8 mouse cellular contexts compared by ENCODE assay signal in genomic region chr13:111979428-111980204, GRCm38 (mm10).
A peak's percentile ranks its signal among the peaks of the same experiment; 100 is the strongest.
DNase-seq lines count a peak whose midpoint lies in the region; ATAC-seq and TF ChIP-seq lines count a peak whose summit lies in the region.

No protein-coding gene starts in this region.

- H3K4me2 ChIP-seq in lung, postnatal 0 days (replicated peaks; ENCODE audit: low read depth, low read length), result peak overlapping the region; percentile 41
- H3K4me2 ChIP-seq in heart, embryonic 15.5 days, result peak overlapping the region; percentile 51
- H3K4me2 ChIP-seq in midbrain, embryonic 13.5 days (replicated peaks), result no peak overlapping the region

- no peaks in the 10 kb centered on the region for H3K9me3 ChIP-seq in lung, postnatal 0 days (ENCODE audit: low read length)
- no peaks in the 10 kb centered on the region for H3K9me3 ChIP-seq in heart, embryonic 15.5 days (replicated peaks)
- 0 out of 2 replicates have a peak, but pooled peaks cover 3% of the 10 kb centered on the region for H3K9me3 ChIP-seq in midbrain, embryonic 13.5 days

- no peak for TF ChIP-seq EP300 in lung, postnatal 0 days (IDR thresholded peaks at IDR 0.05)

- WGBS in lung, postnatal 0 days, result 24% methylated on average over 17 of the region's 17 CpGs
- 25% methylated on average over 17 of the region's 17 CpGs for WGBS in lung, adult 2 months
- WGBS in heart, embryonic 15.5 days, result 32% methylated on average over 17 of the region's 17 CpGs
- WGBS in midbrain, embryonic 13.5 days, result 51% methylated on average over 17 of the region's 17 CpGs

- no peak overlapping the region for H3K4me3 ChIP-seq in lung, postnatal 0 days (ENCODE audit: low read depth, low read length)
- H3K4me3 ChIP-seq in lung, adult 2 months (replicated peaks; ENCODE audit: extremely low read depth, low read depth, low read length), result no peak overlapping the region
- H3K4me3 ChIP-seq in brown adipose tissue, adult 24 weeks (ENCODE audit: insufficient read depth, low read depth, low read length), result peak overlapping the region; percentile 9; the same call in 1 of the 2 replicates
- H3K4me3 ChIP-seq in heart, embryonic 15.5 days, result peak overlapping the region; percentile 22
- no peak overlapping the region for H3K4me3 ChIP-seq in midbrain, embryonic 13.5 days (replicated peaks)

- no peaks in the 10 kb centered on the region for H3K36me3 ChIP-seq in lung, postnatal 0 days (ENCODE audit: insufficient read depth, low read length)
- no peaks in the 10 kb centered on the region for H3K36me3 ChIP-seq in heart, embryonic 15.5 days
- H3K36me3 ChIP-seq in midbrain, embryonic 13.5 days, result no peaks in the 10 kb centered on the region

- DNase-seq in lung, postnatal 0 days (ENCODE audit: low spot score), result no peak
- no peak for DNase-seq in lung, adult 2 months
- no peak for DNase-seq in left cerebral cortex, adult 11 months (ENCODE audit: low spot score)

- H3K27me3 ChIP-seq in lung, postnatal 0 days (replicated peaks; ENCODE audit: insufficient read depth, low read length), result no peaks in the 10 kb centered on the region
- H3K27me3 ChIP-seq in heart, embryonic 15.5 days, result no peaks in the 10 kb centered on the region
- H3K27me3 ChIP-seq in midbrain, embryonic 13.5 days, result no peaks in the 10 kb centered on the region

- ATAC-seq in lung, postnatal 0 days, result no peak; the same call in 1 of the 2 replicates
- ATAC-seq in heart, embryonic 15.5 days (replicated peaks; ENCODE audit: insufficient number of reproducible peaks, insufficient read depth, low FRiP score, low read depth), result no peak
- ATAC-seq in megakaryocyte progenitor cell, adult 5-6 weeks (replicated peaks; ENCODE audit: poor library complexity), result 0 out of 2 replicates have a peak, but pooled peaks have one; percentile 15
- no peak for ATAC-seq in midbrain, embryonic 13.5 days
- ATAC-seq in activated CD4-positive, CD25-positive, alpha-beta regulatory T cell, adult 4 months, result no peak

- H3K4me1 ChIP-seq in lung, postnatal 0 days (ENCODE audit: insufficient read depth, low read depth, low read length), result peaks cover 15% of the 10 kb centered on the region; the same call in 1 of the 2 replicates
- peaks cover 12% of the 10 kb centered on the region; the same call in 1 of the 2 replicates for H3K4me1 ChIP-seq in lung, adult 2 months (ENCODE audit: control insufficient read depth, insufficient read depth, low read length)
- H3K4me1 ChIP-seq in brown adipose tissue, adult 24 weeks (ENCODE audit: control insufficient read depth, insufficient read depth, insufficient read length, low read length), result peaks cover 22% of the 10 kb centered on the region
- H3K4me1 ChIP-seq in heart, embryonic 15.5 days (replicated peaks), result peaks cover 19% of the 10 kb centered on the region
- 0 out of 2 replicates have a peak, but pooled peaks cover 4% of the 10 kb centered on the region for H3K4me1 ChIP-seq in midbrain, embryonic 13.5 days (replicated peaks)

- no peak for TF ChIP-seq POLR2A in lung, adult 2 months (IDR thresholded peaks at IDR 0.05; ENCODE audit: borderline replicate concordance, extremely low read depth, low read depth, low read length)

- H3K27ac ChIP-seq in lung, postnatal 0 days (ENCODE audit: low read length), result no peak overlapping the region
- H3K27ac ChIP-seq in brown adipose tissue, adult 24 weeks (replicated peaks; ENCODE audit: low read depth, low read length), result peak overlapping the region; percentile 31
- no peak overlapping the region; the same call in 1 of the 2 replicates for H3K27ac ChIP-seq in heart, embryonic 15.5 days
- H3K27ac ChIP-seq in midbrain, embryonic 13.5 days, result no peak overlapping the region

- TF ChIP-seq CTCF in lung, postnatal 0 days (IDR thresholded peaks at IDR 0.05), result no peak
- TF ChIP-seq CTCF in lung, adult 2 months (IDR thresholded peaks at IDR 0.05; ENCODE audit: insufficient read depth, low read length), result no peak

- no peak overlapping the region for H3K9ac ChIP-seq in lung, postnatal 0 days (replicated peaks; ENCODE audit: low read depth)
- 0 out of 2 replicates have a peak overlapping the region, but pooled peaks have one; percentile 20 for H3K9ac ChIP-seq in heart, embryonic 15.5 days
- H3K9ac ChIP-seq in midbrain, embryonic 13.5 days (replicated peaks), result no peak overlapping the region

Comparison
In these comparisons a context has a peak if more than half of its experiments do, and no peak if none do; other contexts are left out.
1. H3K4me3 ChIP-seq: peak in brown adipose tissue, adult 24 weeks (single experiment) and heart, embryonic 15.5 days (single experiment); none in lung, postnatal 0 days (single experiment), lung, adult 2 months (single experiment) and midbrain, embryonic 13.5 days (single experiment).